Mouse (Mus musculus) CD4-positive naive resting alpha-beta T cell, adult 76 days (primary cell): ENCODE results near the gene Mrgpra2b. TPM values are rescaled to one million over a fixed set of nuclear protein-coding genes. Genes with fewer than 3 reads are reported as not detected.

Experiments used
- total RNA-seq: library from RNA; stranded (reverse); gene quantifications from one replicate; pipeline ENCODE4 v1.2.4, GENCODE M21; 2023

Gene Mrgpra2b
- total RNA-seq: 0.47 TPM

DNA sequence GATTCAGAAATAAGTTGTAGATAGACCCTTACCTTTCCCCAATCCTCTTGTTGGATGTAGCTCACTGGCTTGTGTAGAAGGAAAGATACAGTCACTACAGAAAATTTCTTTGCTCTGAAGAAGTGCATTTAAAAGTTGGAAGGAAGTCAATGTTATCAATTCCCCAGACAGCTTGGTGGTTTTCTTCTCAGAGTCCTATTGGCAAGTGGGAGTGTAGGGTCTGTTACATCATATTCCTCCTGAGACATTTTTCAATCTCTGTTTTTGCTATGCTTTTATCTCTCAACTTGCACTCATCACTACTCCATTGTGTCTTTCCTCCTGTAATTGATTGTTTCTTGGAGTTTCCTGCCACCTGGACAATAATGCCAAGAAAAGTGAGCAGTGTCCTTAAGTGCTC lies at the start of gene Mrgpra2b:
TSS of gene Mrgpra2b (minus strand) at position 101 of the 400 bp plus-strand sequence.

GRCm38 (mm10) chr7:47452015-47452414 lies 76.6 kb downstream of the Mrgpra2b start, which contains the start of gene Mrgpra2a:
Mrgpra2a (minus strand) TSS chr7:47452139.

Other genes starting within 250 kb of the Mrgpra2b start
- gene Mrgpra1, start 174.6 kb downstream of the Mrgpra2b start, total RNA-seq: not detected
- not detected for gene Mrgpra2a, start 76.7 kb downstream of the Mrgpra2b start, total RNA-seq
- gene Mrgpra3, start 72.5 kb upstream of the Mrgpra2b start, total RNA-seq: not detected